Mouse (Mus musculus) subcutaneous adipose tissue, adult 2 months (tissue): Measurements from ENCODE around the gene Eya4. TPM values are rescaled to one million over a fixed set of nuclear protein-coding genes. Genes with fewer than 3 reads are reported as not detected.

Experiments
- polyA plus RNA-seq: library from polyadenylated mRNA; depleted of rRNA; stranded (reverse); fragments of >200 nt; gene quantifications from 2 replicates; pipeline ENCODE4 v1.2.3, GENCODE M21; 2012; ENCODE audit warnings: low replicate concordance; rRNA removed

Gene Eya4
- 0.46 and 0.73 TPM in 2 replicates for polyA plus RNA-seq

DNA sequence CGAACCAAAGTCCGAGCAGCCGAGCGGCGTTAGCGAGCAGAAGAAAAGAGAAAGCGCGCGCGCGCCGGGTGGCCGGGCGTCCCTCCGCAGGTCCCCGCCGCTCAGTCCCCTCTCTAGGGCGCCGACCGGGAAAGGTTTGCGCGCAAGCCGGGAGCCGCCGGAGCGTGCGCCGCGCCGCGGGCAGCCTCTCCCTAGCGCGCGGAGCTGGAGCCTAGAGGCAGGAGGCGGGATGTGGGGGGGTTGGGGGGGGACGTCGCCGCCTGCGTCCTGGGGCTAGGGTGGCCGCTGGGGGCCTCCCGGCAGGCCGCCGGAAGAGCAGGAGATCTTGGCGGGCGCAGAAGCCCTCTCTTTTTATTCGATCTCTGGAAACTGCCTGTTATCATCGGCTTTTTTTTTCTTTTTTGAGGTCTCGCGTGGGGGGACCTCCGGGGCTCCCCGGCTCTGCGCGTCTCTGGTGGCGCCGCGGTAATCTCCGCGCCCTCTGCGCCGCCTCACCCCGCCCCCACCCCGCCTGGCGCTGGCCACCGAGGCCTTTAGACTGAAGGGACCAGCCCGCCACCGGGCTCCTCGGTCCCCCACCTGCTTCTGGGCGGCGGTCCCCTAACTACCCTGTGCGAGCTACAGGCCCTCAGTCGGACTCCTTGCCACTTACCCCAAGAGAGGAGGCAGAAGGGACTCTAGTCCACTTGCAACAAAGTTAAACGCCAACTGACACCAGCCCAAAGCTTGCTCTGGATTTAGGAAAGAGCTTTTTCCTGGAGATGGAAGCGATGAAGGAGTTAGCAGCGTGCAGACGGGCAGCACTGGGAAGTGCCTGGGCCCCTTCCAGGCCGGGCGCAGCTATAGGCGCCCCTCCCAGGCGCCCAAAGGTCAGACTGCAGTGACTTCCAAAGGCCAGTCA is at the start of gene Eya4:
Eya4 (minus strand) TSS at position 776 of the 901 bp plus-strand sequence.

